Mouse (Mus musculus) bone marrow, adult 2 months (tissue): ENCODE results near the gene Adamtsl5.

Source experiments
- CTCF ChIP-seq: fragments of 200-500 bp; IDR thresholded peaks from 2 replicates; pipeline ENCODE4 v1.5.1; 2011; ENCODE audit warnings: low read length, control low read depth; ENCODE audit not compliant: control insufficient read depth, insufficient read depth
- POLR2A ChIP-seq: fragments of 200-500 bp; IDR thresholded peaks from 2 replicates; pipeline ENCODE4 v1.6.1; 2011; ENCODE audit warnings: low read depth, mild to moderate bottlenecking, control low read depth, low read length, borderline replicate concordance; ENCODE audit not compliant: control insufficient read depth

DNA sequence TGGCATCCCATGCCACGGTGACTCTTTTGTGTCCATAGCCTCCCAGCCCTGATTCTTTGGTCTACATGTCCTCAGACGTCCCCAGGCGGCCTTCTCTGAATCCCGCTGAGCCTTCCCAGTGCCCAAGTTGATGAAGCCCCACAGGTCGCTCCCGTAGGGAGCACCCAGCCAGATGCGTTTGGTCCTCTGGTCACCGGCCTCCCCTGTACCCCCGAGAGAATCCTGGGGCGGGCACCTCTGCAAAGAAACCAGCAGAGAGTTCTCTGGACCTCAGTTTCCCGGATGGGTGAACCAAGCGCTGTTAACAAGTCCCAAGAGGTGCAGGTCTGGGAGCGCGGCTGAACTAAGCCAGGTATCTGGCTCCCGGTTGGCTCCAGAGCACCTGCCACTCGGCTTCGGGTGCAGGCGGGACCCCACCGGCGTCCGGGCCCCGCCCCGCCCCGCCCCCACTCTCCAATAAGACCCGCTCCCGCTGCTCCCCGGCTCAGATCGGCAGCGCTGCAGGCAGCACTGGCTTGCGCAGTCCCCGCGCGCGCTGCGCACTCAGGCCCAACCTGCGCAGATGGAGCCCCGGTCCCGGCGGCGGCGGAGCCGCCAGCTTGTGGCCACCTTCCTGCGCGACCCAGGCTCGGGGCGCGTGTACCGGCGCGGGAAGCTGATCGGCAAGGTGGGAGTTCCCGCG, 7.9 kb upstream of the Adamtsl5 start, which contains the start of gene Plk5:
- TF ChIP-seq CTCF (no peak), POLR2A (no peak)
